Mouse (Mus musculus) forebrain, embryonic 16.5 days (tissue): ENCODE measurements around the gene Dtx4. TPM values are rescaled to one million over a fixed set of nuclear protein-coding genes. Genes with fewer than 3 reads are reported as not detected.

Source experiments
- ATAC-seq: fragments of 200-750 bp; cut with Nextera tagmentation; 2 replicates; pipeline ENCODE4 v1.8.0; 2017; ENCODE audit warnings: mild to moderate bottlenecking, moderate library complexity
- H3K27ac ChIP-seq: fragments of 300-500 bp; sonication (generic); 2 replicates; pipeline ENCODE4 v1.5.1; 2014; ENCODE audit warnings: low read length, control low read depth
- H3K27me3 ChIP-seq: fragments of 300-500 bp; sonication (generic); replicated peaks from 2 replicates; pipeline ENCODE4 v1.6.1; 2014; ENCODE audit warnings: low read length; ENCODE audit not compliant: control insufficient read depth, insufficient read depth
- H3K36me3 ChIP-seq: fragments of 300-500 bp; sonication (generic); 2 replicates; pipeline ENCODE4 v1.6.1; 2014; ENCODE audit not compliant: control insufficient read depth, insufficient read depth
- H3K4me1 ChIP-seq: fragments of 300-500 bp; sonication (generic); replicated peaks from 2 replicates; pipeline ENCODE4 v1.6.1; 2014; ENCODE audit warnings: low read length; ENCODE audit not compliant: control insufficient read depth, insufficient read depth
- H3K4me2 ChIP-seq: fragments of 300-500 bp; sonication (generic); 2 replicates; pipeline ENCODE4 v1.6.1; 2014; ENCODE audit warnings: mild to moderate bottlenecking, low read length, control low read depth
- H3K4me3 ChIP-seq: fragments of 300-500 bp; sonication (generic); replicated peaks from 2 replicates; pipeline ENCODE4 v1.5.1; 2014; ENCODE audit warnings: mild to moderate bottlenecking, low read length, control low read depth
- H3K9ac ChIP-seq: fragments of 300-500 bp; sonication (generic); replicated peaks from 2 replicates; pipeline ENCODE4 v1.6.1; 2014; ENCODE audit warnings: low read depth, low read length, control low read depth
- H3K9me3 ChIP-seq: fragments of 300-500 bp; sonication (generic); 2 replicates; pipeline ENCODE4 v1.6.1; 2016; ENCODE audit warnings: low read length; ENCODE audit not compliant: control insufficient read depth
- WGBS: fragments of 180-500 bp; shearing (Covaris S2); extraction: QIAGEN DNeasy Blood & Tissue Kit; methylation state at CpG from one replicate; pipeline ENCODE4 v1.1.7; 2014; 5-methylcytosine and 5-hydroxymethylcytosine counted together
- polyA plus RNA-seq: library from polyadenylated mRNA; unstranded; fragments of >200 nt; fragmentation: Nextera tagmentation; extraction: Ambion mirVana; gene quantifications from 2 replicates; pipeline ENCODE4 v1.2.1, GENCODE M21; 2015

Gene Dtx4
- polyA plus RNA-seq, 1 experiment from 2014 or later = 21.3 TPM

DNA sequence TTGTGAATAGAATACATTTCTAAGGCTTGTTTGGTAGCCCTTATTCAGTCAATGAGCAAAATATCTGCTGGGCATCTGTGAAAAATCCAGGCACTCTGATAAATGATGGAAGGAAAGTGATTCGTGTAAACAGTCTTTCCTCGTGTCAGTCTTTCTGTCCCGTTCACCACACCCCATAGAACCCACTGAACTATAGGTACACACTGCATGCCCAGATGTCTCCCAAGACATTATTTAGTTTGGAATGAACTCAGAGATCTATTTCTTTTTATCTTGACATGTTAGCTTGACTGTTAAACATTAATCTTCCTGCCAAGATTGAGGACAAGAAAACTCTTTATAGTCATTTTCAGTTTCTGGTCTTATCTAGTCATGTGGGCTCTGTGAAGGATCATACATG lies 82.9 kb downstream of the Dtx4 start:
- Histone ChIP-seq H3K4me2 (no peak overlapping the region), H3K4me3 (no peak overlapping the region), H3K9ac (no peak overlapping the region), H3K9me3 (no peaks in the 10 kb centered on the region), H3K36me3 (no peaks in the 10 kb centered on the region), H3K27me3 (no peaks in the 10 kb centered on the region), H3K4me1 (no peaks in the 10 kb centered on the region), H3K27ac (no peak overlapping the region)
- ATAC-seq = no peak
- WGBS = 92% methylated on average over 3 of the region's 3 CpGs

- Histone ChIP-seq H3K4me2 (no peak within 1 kb of the TSS), H3K27ac (no peak within 1 kb of the TSS), H3K9me3 (no peaks in the 10 kb centered on the region), H3K4me3 (no peak within 1 kb of the TSS), H3K27me3 (no peaks in the 10 kb centered on the region), H3K4me1 (no peaks in the 10 kb centered on the region), H3K9ac (no peak within 1 kb of the TSS), H3K36me3 (no peaks in the 10 kb centered on the region)
- ATAC-seq = no peak
These were observed 83.9 kb downstream of the Dtx4 start, which contains the start of gene Olfr1441 for GRCm38 (mm10) chr19:12417361-12417760. TSS of gene Olfr1441 (plus strand) at chr19:12417433.

Other genes with a start within 250 kb of the Dtx4 start
- gene Olfr235, start 240.4 kb downstream of the Dtx4 start, polyA plus RNA-seq = not detected in 2 replicates
- gene Olfr1434, start 221.6 kb downstream of the Dtx4 start, polyA plus RNA-seq = not detected in 2 replicates
- not detected in 2 replicates for gene Olfr1436, start 202.3 kb downstream of the Dtx4 start, polyA plus RNA-seq
- gene Olfr1437, start 176.4 kb downstream of the Dtx4 start, polyA plus RNA-seq = not detected in 2 replicates
- gene Olfr1438-ps1, start 165.5 kb downstream of the Dtx4 start, polyA plus RNA-seq = not detected in 2 replicates
- gene Olfr1440, start 114.2 kb downstream of the Dtx4 start, polyA plus RNA-seq = not detected in 2 replicates
- not detected in 2 replicates for gene Olfr1441, start 84.0 kb downstream of the Dtx4 start, polyA plus RNA-seq
- not detected in 2 replicates for gene Pfpl, start 73.5 kb downstream of the Dtx4 start, polyA plus RNA-seq
- 0.39 and 0.47 TPM in 2 replicates for gene Mpeg1, start 40.7 kb downstream of the Dtx4 start, polyA plus RNA-seq
- gene Fam111a, start 44.3 kb upstream of the Dtx4 start, polyA plus RNA-seq = 7.7 and 9.8 TPM in 2 replicates
- 0.21 TPM in 1 of 2 replicates, not detected in the other for gene Gm4952, start 98.5 kb upstream of the Dtx4 start, polyA plus RNA-seq
- not detected in 2 replicates for gene Glyat, start 131.9 kb upstream of the Dtx4 start, polyA plus RNA-seq
- gene Olfr1442, start 169.0 kb upstream of the Dtx4 start, polyA plus RNA-seq = not detected in 2 replicates
- gene Olfr1443, start 176.7 kb upstream of the Dtx4 start, polyA plus RNA-seq = not detected in 2 replicates
- not detected in 2 replicates for gene Keg1, start 194.3 kb upstream of the Dtx4 start, polyA plus RNA-seq